8 mouse cellular contexts compared by ENCODE assay signal in the genomic region with DNA sequence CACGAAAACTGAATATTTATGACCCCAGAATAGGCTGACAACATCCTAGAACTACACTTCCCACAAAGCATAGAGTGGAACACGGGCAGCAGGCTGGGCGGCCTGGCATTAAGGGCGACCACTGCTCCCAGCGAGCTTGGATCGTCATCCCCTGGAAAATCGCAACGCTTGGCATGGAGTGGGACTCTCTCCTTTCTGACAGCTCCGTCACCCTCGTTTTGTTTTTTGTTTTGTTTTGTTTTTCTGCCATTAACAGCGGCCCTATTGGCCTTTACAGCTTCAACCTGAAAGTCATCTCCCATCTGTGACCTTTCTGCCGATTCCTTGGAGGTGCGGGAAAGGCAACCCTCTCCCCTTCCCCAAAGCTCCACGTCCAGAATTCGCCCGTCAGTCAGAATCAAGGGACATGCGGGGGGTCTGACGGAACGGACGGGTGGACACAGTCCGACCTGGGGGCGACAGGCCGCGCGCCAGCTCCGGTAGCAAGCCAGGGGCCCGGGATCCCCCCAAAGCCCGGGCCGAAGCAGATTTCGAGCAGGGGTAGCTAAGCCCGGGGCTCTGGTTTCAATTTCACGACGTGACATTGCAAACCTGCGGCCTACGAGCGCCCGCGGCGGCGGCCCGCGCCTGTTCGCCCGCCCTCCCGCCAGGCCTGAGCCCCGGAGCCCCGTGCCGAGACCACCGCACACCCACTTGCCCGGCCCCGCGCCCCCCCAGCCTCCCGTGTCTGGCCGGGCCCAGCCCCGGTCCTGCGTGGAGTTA. TPM values are rescaled to one million over a fixed set of nuclear protein-coding genes. Genes with fewer than 3 reads are reported as not detected.
DNase-seq lines count a peak whose midpoint lies in the region; ATAC-seq and TF ChIP-seq lines count a peak whose summit lies in the region.

No protein-coding gene starts in this region.

- no peaks in the 10 kb centered on the region for H3K4me1 ChIP-seq in embryonic fibroblast, embryonic 13.5 days (ENCODE audit: control insufficient read depth, insufficient read depth, low read length)
- peaks cover 15% of the 10 kb centered on the region for H3K4me1 ChIP-seq in heart, embryonic 12.5 days (replicated peaks)
- H3K4me1 ChIP-seq in kidney, embryonic 16.5 days (ENCODE audit: insufficient read depth, low read length): peaks cover 17% of the 10 kb centered on the region
- H3K4me1 ChIP-seq in liver, embryonic 12.5 days: peaks cover 55% of the 10 kb centered on the region
- no peaks in the 10 kb centered on the region; the same call in 1 of the 2 replicates for H3K4me1 ChIP-seq in neural tube, embryonic 11.5 days (ENCODE audit: control insufficient read depth, insufficient read depth, low read length)
- H3K4me1 ChIP-seq in stomach, embryonic 16.5 days (ENCODE audit: control insufficient read depth, insufficient read depth, low read length): peaks cover 10% of the 10 kb centered on the region

- no peak for TF ChIP-seq CTCF in embryonic fibroblast, embryonic 13.5 days (IDR thresholded peaks at IDR 0.05; ENCODE audit: borderline replicate concordance, insufficient read depth, low read length)

- H3K36me3 ChIP-seq in heart, embryonic 12.5 days: no peaks in the 10 kb centered on the region
- H3K36me3 ChIP-seq in kidney, embryonic 16.5 days (ENCODE audit: insufficient read depth, low read length): no peaks in the 10 kb centered on the region
- no peaks in the 10 kb centered on the region for H3K36me3 ChIP-seq in liver, embryonic 12.5 days
- no peaks in the 10 kb centered on the region for H3K36me3 ChIP-seq in neural tube, embryonic 11.5 days (ENCODE audit: control insufficient read depth, insufficient read depth, low read length)
- H3K36me3 ChIP-seq in stomach, embryonic 16.5 days (ENCODE audit: control insufficient read depth, insufficient read depth, low read length): no peaks in the 10 kb centered on the region

- no peaks in the 10 kb centered on the region for H3K9me3 ChIP-seq in heart, embryonic 12.5 days (replicated peaks)
- no peaks in the 10 kb centered on the region for H3K9me3 ChIP-seq in kidney, embryonic 16.5 days (ENCODE audit: low read length)
- no peaks in the 10 kb centered on the region for H3K9me3 ChIP-seq in liver, embryonic 12.5 days (replicated peaks)
- H3K9me3 ChIP-seq in neural tube, embryonic 11.5 days (ENCODE audit: control insufficient read depth, low read length): no peaks in the 10 kb centered on the region
- H3K9me3 ChIP-seq in stomach, embryonic 16.5 days (replicated peaks; ENCODE audit: control insufficient read depth, low read length): no peaks in the 10 kb centered on the region

- peak; percentile 38; the same call in 1 of the 2 replicates for TF ChIP-seq POLR2A in embryonic fibroblast, embryonic 13.5 days (IDR thresholded peaks at IDR 0.05; ENCODE audit: low read depth, low read length)

- peak overlapping the region; percentile 87 for H3K4me2 ChIP-seq in heart, embryonic 12.5 days
- peak overlapping the region; percentile 56 for H3K4me2 ChIP-seq in kidney, embryonic 16.5 days (replicated peaks; ENCODE audit: low read depth, low read length)
- H3K4me2 ChIP-seq in liver, embryonic 12.5 days: peak overlapping the region; percentile 83
- H3K4me2 ChIP-seq in neural tube, embryonic 11.5 days (ENCODE audit: low read depth): peak overlapping the region; percentile 68
- H3K4me2 ChIP-seq in stomach, embryonic 16.5 days (ENCODE audit: low read depth, low read length): peak overlapping the region; percentile 77

- H3K27me3 ChIP-seq in heart, embryonic 12.5 days (replicated peaks): no peaks in the 10 kb centered on the region
- H3K27me3 ChIP-seq in kidney, embryonic 16.5 days (ENCODE audit: insufficient read depth, low read length): no peaks in the 10 kb centered on the region
- H3K27me3 ChIP-seq in liver, embryonic 12.5 days (replicated peaks): no peaks in the 10 kb centered on the region
- no peaks in the 10 kb centered on the region for H3K27me3 ChIP-seq in neural tube, embryonic 11.5 days (ENCODE audit: control insufficient read depth, insufficient read depth, low read length)
- H3K27me3 ChIP-seq in stomach, embryonic 16.5 days (ENCODE audit: control insufficient read depth, insufficient read depth, low read length): no peaks in the 10 kb centered on the region

- WGBS in heart, embryonic 12.5 days: under 1% methylated on average over 50 of the region's 56 CpGs
- WGBS in kidney, embryonic 16.5 days: under 1% methylated on average over 51 of the region's 56 CpGs
- WGBS in liver, embryonic 12.5 days (ENCODE audit: insufficient replicate concordance): 1% methylated on average over 55 of the region's 56 CpGs
- WGBS in neural tube, embryonic 11.5 days: under 1% methylated on average over 54 of the region's 56 CpGs
- under 1% methylated on average over 56 of the region's 56 CpGs for WGBS in stomach, embryonic 16.5 days

- peak overlapping the region; percentile 95 for H3K4me3 ChIP-seq in embryonic fibroblast, embryonic 13.5 days (ENCODE audit: insufficient read depth, low read length)
- peak overlapping the region; percentile 94 for H3K4me3 ChIP-seq in heart, embryonic 12.5 days
- peak overlapping the region; percentile 93 for H3K4me3 ChIP-seq in kidney, embryonic 16.5 days (ENCODE audit: low read length)
- H3K4me3 ChIP-seq in liver, embryonic 12.5 days: peak overlapping the region; percentile 99
- H3K4me3 ChIP-seq in neural tube, embryonic 11.5 days (ENCODE audit: low read depth, low read length): peak overlapping the region; percentile 94
- H3K4me3 ChIP-seq in stomach, embryonic 16.5 days (replicated peaks; ENCODE audit: low read length): peak overlapping the region; percentile 86

- peak overlapping the region; percentile 99 for H3K9ac ChIP-seq in heart, embryonic 12.5 days
- H3K9ac ChIP-seq in kidney, embryonic 16.5 days (replicated peaks; ENCODE audit: low read length): peak overlapping the region; percentile 99
- peak overlapping the region; percentile 98 for H3K9ac ChIP-seq in liver, embryonic 12.5 days
- H3K9ac ChIP-seq in neural tube, embryonic 11.5 days (ENCODE audit: low read length): peak overlapping the region; percentile 95
- peak overlapping the region; percentile 99 for H3K9ac ChIP-seq in stomach, embryonic 16.5 days (ENCODE audit: low read length)

- peak; percentile 71 for DNase-seq in A20 (ENCODE audit: low read depth, low spot score)
- peak; percentile 36 to 40 for DNase-seq in adrenal gland, postnatal 4 days (ENCODE audit: low spot score in 2 of 2)
- peak; percentile 70 for DNase-seq in neural tube, embryonic 11.5 days (ENCODE audit: low spot score)

- H3K27ac ChIP-seq in embryonic fibroblast, embryonic 13.5 days (ENCODE audit: insufficient read depth, low read length): peak overlapping the region; percentile 85
- H3K27ac ChIP-seq in heart, embryonic 12.5 days (ENCODE audit: poor library complexity, severe bottlenecking): peak overlapping the region; percentile 98
- H3K27ac ChIP-seq in kidney, embryonic 16.5 days (ENCODE audit: low read length): peak overlapping the region; percentile 96
- peak overlapping the region; percentile 88 for H3K27ac ChIP-seq in liver, embryonic 12.5 days
- peak overlapping the region; percentile 96 for H3K27ac ChIP-seq in neural tube, embryonic 11.5 days (ENCODE audit: low read depth, low read length)
- peak overlapping the region; percentile 98 for H3K27ac ChIP-seq in stomach, embryonic 16.5 days (ENCODE audit: low read length)

- ATAC-seq in heart, embryonic 12.5 days (ENCODE audit: insufficient number of reproducible peaks, low FRiP score): peak; percentile 57
- peak; percentile 57 for ATAC-seq in kidney, embryonic 16.5 days (ENCODE audit: low FRiP score, low TSS enrichment)
- ATAC-seq in liver, embryonic 12.5 days: peak; percentile 57
- peak; percentile 69 for ATAC-seq in neural tube, embryonic 11.5 days (ENCODE audit: insufficient read depth, low FRiP score, low TSS enrichment)
- ATAC-seq in stomach, embryonic 16.5 days (ENCODE audit: insufficient read depth, low FRiP score): peak; percentile 51

RNA-seq across cellular contexts. Expression of gene Ecpas, which starts 1.3 kb away (rescaled TPM):
- total RNA-seq in adrenal gland, postnatal 4 days (2021): 100 to 1,000 TPM; 144 to 150 TPM
- polyA plus RNA-seq in embryonic fibroblast, embryonic 13.5 days (2011; ENCODE audit: insufficient read length, low read depth, missing spikeins): 103 and 129 TPM in 2 replicates
- 40.1 and 40.6 TPM in 2 replicates for polyA plus RNA-seq in heart, embryonic 12.5 days (2016; fragmentation: Nextera tagmentation; extraction: Ambion mirVana)
- polyA plus RNA-seq in kidney, embryonic 16.5 days (2015; fragmentation: Nextera tagmentation; extraction: Ambion mirVana): 29.9 and 33.5 TPM in 2 replicates
- 30.1 and 35.2 TPM in 2 replicates for polyA plus RNA-seq in liver, embryonic 12.5 days (2016; fragmentation: Nextera tagmentation; extraction: Ambion mirVana)
- 36.9 and 47.7 TPM in 2 replicates for polyA plus RNA-seq in neural tube, embryonic 11.5 days (2014; fragmentation: Nextera tagmentation; extraction: Ambion mirVana)
- polyA plus RNA-seq in stomach, embryonic 16.5 days (2015; fragmentation: Nextera tagmentation; extraction: Ambion mirVana): 29.0 and 30.4 TPM in 2 replicates

RNA-seq across cellular contexts. Expression of gene Zkscan16, which starts 32.2 kb away (rescaled TPM):
- total RNA-seq in adrenal gland, postnatal 4 days (2021): 1 to 10 TPM; 3.1 to 4.3 TPM
- polyA plus RNA-seq in embryonic fibroblast, embryonic 13.5 days (2011; ENCODE audit: insufficient read length, low read depth, missing spikeins): 1.1 TPM in 1 of 2 replicates, not detected in the other
- 0.38 and 0.62 TPM in 2 replicates for polyA plus RNA-seq in heart, embryonic 12.5 days (2016; fragmentation: Nextera tagmentation; extraction: Ambion mirVana)
- polyA plus RNA-seq in kidney, embryonic 16.5 days (2015; fragmentation: Nextera tagmentation; extraction: Ambion mirVana): 0.46 and 1.0 TPM in 2 replicates
- 0.12 and 0.14 TPM in 2 replicates for polyA plus RNA-seq in liver, embryonic 12.5 days (2016; fragmentation: Nextera tagmentation; extraction: Ambion mirVana)
- polyA plus RNA-seq in neural tube, embryonic 11.5 days (2014; fragmentation: Nextera tagmentation; extraction: Ambion mirVana): 1.3 and 1.5 TPM in 2 replicates
- 0.62 and 0.84 TPM in 2 replicates for polyA plus RNA-seq in stomach, embryonic 16.5 days (2015; fragmentation: Nextera tagmentation; extraction: Ambion mirVana)

Comparison
In these comparisons a context has a peak if more than half of its experiments do, and no peak if none do; other contexts are left out.
1. Peak in every context shown above with its lines: DNase-seq, ATAC-seq, H3K4me3 ChIP-seq and H3K27ac ChIP-seq.